Mouse (Mus musculus) midbrain, embryonic 14.5 days (tissue): ENCODE results near the gene Vwa5b1. TPM values are rescaled to one million over a fixed set of nuclear protein-coding genes. Genes with fewer than 3 reads are reported as not detected.

Experiments used
- ATAC-seq: fragments of 200-750 bp; cut with Nextera tagmentation; 2 replicates; pipeline ENCODE4 v1.8.0; 2017; ENCODE audit warnings: moderate number of reproducible peaks, moderate library complexity; ENCODE audit not compliant: low FRiP score, low TSS enrichment
- DNase-seq: peaks from one replicate; pipeline ENCODE4 v3.0.0-alpha.2; 2015
- H3K27ac ChIP-seq: fragments of 300-500 bp; sonication (generic); replicated peaks from 2 replicates; pipeline ENCODE4 v1.5.1; 2014; ENCODE audit warnings: mild to moderate bottlenecking, low read depth, low read length, moderate library complexity
- H3K27me3 ChIP-seq: fragments of 300-500 bp; sonication (generic); 2 replicates; pipeline ENCODE4 v1.6.1; 2014; ENCODE audit warnings: low read length, control low read depth, mixed read lengths; ENCODE audit not compliant: control insufficient read depth, insufficient read depth
- H3K36me3 ChIP-seq: fragments of 300-500 bp; sonication (generic); 2 replicates; pipeline ENCODE4 v1.6.1; 2014; ENCODE audit warnings: low read length, control low read depth; ENCODE audit not compliant: control insufficient read depth, insufficient read depth
- H3K4me1 ChIP-seq: fragments of 300-500 bp; sonication (generic); 2 replicates; pipeline ENCODE4 v1.6.1; 2014; ENCODE audit warnings: mild to moderate bottlenecking, antibody characterized with exemption, low read length, control low read depth; ENCODE audit not compliant: control insufficient read depth, insufficient read depth
- H3K4me2 ChIP-seq: fragments of 300-500 bp; sonication (generic); 2 replicates; pipeline ENCODE4 v1.6.1; 2014; ENCODE audit warnings: mild to moderate bottlenecking, low read length, moderate library complexity
- H3K4me3 ChIP-seq: fragments of 300-500 bp; sonication (generic); replicated peaks from 2 replicates; pipeline ENCODE4 v1.5.1; 2014; ENCODE audit warnings: low read depth, low read length
- H3K9ac ChIP-seq: fragments of 300-500 bp; sonication (generic); replicated peaks from 2 replicates; pipeline ENCODE4 v1.6.1; 2014; ENCODE audit warnings: mild to moderate bottlenecking, low read length, moderate library complexity
- H3K9me3 ChIP-seq: fragments of 300-500 bp; sonication (generic); 2 replicates; pipeline ENCODE4 v1.6.1; 2016; ENCODE audit warnings: low read length, control low read depth, mixed read lengths; ENCODE audit not compliant: control insufficient read depth
- WGBS: fragments of 180-500 bp; shearing (Covaris S2); extraction: QIAGEN DNeasy Blood & Tissue Kit; methylation state at CpG from one replicate; pipeline ENCODE4 v1.1.7; 2014; 5-methylcytosine and 5-hydroxymethylcytosine counted together
- polyA plus RNA-seq: library from polyadenylated mRNA; unstranded; fragments of >200 nt; fragmentation: Nextera tagmentation; extraction: Ambion mirVana; gene quantifications from 2 replicates; pipeline ENCODE4 v1.2.1, GENCODE M21; 2014

Vwa5b1 gene
- polyA plus RNA-seq, 1 experiment from 2014 or later = 1.6 TPM

DNA sequence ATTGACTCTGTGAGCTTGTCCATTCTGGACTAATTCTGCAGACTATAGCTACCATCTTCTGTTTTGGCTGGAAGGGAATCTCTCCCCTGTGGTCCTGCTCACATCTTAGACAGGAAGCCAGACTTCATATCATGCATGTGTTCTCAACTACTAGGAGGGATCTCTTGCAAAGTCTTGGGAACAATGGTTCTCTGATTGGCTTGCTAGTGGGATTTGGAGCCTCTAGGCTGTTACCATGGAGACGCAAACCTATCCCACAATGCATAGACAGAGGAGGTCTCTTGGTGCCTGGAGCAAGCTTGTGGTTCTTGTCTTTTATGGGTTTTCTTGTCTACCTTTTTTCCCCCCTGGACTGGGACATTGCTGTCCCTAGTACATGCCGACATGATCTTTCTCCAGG, 67.4 kb downstream of the Vwa5b1 start:
- Histone ChIP-seq H3K4me1 (peaks cover 7% of the 10 kb centered on the region), H3K9me3 (no peaks in the 10 kb centered on the region), H3K27me3 (no peaks in the 10 kb centered on the region), H3K36me3 (no peaks in the 10 kb centered on the region), H3K27ac (no peak overlapping the region), H3K4me2 (no peak overlapping the region), H3K9ac (no peak overlapping the region), H3K4me3 (no peak overlapping the region)
- ATAC-seq = no peak
- DNase-seq = peak; percentile 63
- 60% methylated on average over 2 of the region's 2 CpGs for WGBS

DNA sequence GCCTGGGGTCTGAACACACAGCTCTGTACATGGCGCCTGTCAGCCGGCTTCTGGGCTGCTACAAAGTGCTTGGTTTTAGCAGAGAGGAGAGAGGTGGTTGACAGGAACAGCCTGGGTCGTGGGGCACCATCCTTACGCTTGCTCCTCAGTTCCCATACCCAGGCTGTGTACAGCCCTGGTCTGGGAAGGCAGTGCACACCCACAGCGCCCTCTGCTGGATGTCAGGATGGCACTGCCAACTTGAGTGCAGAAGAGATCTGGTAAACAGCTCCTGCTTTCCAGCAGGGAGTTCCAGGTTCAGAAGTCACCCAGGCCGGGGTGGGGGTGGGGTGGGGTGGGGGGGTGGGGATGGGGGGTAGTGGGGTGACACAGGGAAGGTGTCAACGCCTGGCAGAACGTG, 73.7 kb downstream of the Vwa5b1 start:
- DNase-seq = peak; percentile 95
- no peaks in the 10 kb centered on the region for H3K27me3 ChIP-seq
- no peaks in the 10 kb centered on the region for H3K36me3 ChIP-seq
- H3K4me2 ChIP-seq = no peak overlapping the region
- no peaks in the 10 kb centered on the region for H3K4me1 ChIP-seq
- ATAC-seq = peak; percentile 85
- H3K4me3 ChIP-seq = no peak overlapping the region
- no peak overlapping the region for H3K9ac ChIP-seq
- H3K27ac ChIP-seq = no peak overlapping the region
- H3K9me3 ChIP-seq = no peaks in the 10 kb centered on the region
- 7% methylated on average over 8 of the region's 8 CpGs for WGBS

DNA sequence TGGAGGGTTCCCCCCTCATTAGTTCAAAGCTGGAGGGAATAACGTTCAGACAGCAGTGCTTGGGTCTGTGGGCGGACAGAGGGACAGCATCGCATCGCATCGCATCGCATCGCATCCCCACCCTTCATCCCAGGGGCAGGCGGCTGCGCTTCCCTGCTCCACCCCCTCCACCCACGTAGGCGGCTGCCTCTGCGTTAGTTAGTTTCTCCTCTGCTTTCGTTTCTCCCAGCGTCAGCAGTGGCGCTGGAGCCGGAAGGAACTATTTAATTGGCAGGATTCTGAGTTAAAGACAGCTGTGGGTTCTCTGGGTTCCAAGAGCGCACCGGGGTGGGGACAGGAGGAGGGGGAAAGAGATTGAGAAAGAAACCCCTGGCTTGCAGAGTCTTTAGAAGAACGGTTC, 80.2 kb downstream of the Vwa5b1 start:
- no peaks in the 10 kb centered on the region for H3K27me3 ChIP-seq
- H3K9me3 ChIP-seq = no peaks in the 10 kb centered on the region
- peak overlapping the region; percentile 21 for H3K4me3 ChIP-seq
- no peaks in the 10 kb centered on the region for H3K36me3 ChIP-seq
- H3K27ac ChIP-seq = no peak overlapping the region
- H3K9ac ChIP-seq = peak overlapping the region; percentile 45
- under 1% methylated on average over 19 of the region's 19 CpGs for WGBS
- peak overlapping the region; percentile 53 for H3K4me2 ChIP-seq
- DNase-seq (peak; percentile 72), ATAC-seq (no peak)
- peaks cover 13% of the 10 kb centered on the region for H3K4me1 ChIP-seq

DNA sequence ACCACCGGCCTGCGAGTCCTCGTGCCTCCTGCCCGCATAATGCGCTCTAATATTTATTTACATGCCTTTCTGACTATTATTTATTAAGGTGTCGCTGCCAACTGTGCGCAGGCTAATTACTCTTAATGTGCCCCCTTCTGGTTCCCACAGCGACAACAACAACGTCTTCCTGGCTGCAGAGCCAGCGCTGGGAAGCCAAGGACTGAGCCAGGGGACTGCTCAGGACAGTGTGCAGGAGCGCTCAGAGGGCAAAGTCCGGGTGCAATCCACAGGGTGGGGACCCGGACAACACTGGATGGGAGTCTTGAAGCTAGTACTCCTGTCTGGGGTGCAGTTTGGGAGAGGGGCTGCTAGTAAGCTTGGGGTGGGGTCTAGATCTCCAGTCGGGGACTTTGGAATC, 80.8 kb downstream of the Vwa5b1 start:
- DNase-seq (peak; percentile 53), ATAC-seq (no peak)
- WGBS = 3% methylated on average over 14 of the region's 14 CpGs
- H3K9me3 ChIP-seq = no peaks in the 10 kb centered on the region
- H3K27ac ChIP-seq = no peak overlapping the region
- peak overlapping the region; percentile 45; the same call in 1 of the 2 replicates for H3K9ac ChIP-seq
- no peaks in the 10 kb centered on the region for H3K27me3 ChIP-seq
- H3K4me1 ChIP-seq = peaks cover 13% of the 10 kb centered on the region
- H3K4me2 ChIP-seq = peak overlapping the region; percentile 53
- peak overlapping the region; percentile 21; the same call in 1 of the 2 replicates for H3K4me3 ChIP-seq
- no peaks in the 10 kb centered on the region for H3K36me3 ChIP-seq

DNA sequence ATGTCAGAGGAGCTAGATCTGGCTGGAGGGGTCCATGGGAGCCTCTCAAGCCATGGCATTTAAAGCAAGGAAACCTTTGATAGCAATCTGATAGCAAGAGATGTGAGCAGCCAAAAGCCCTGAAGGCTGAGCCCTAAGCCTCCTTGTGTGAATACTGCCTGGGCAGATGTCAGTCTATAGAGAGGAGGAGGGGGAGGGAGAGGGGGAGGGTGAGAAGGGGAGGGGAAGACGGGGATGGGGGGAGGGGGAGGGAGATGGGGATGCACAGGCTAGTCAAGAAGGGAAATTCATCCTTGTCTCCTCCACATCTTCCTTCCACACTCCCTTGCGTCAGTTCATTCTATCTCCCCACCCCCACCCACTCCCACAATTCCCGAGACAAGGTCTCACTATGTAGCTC, 81.4 kb downstream of the Vwa5b1 start:
- Histone ChIP-seq H3K9me3 (no peaks in the 10 kb centered on the region), H3K27me3 (no peaks in the 10 kb centered on the region), H3K4me2 (no peak overlapping the region), H3K4me1 (peaks cover 13% of the 10 kb centered on the region), H3K4me3 (no peak overlapping the region), H3K36me3 (no peaks in the 10 kb centered on the region), H3K27ac (no peak overlapping the region), H3K9ac (no peak overlapping the region)
- ATAC-seq (no peak), DNase-seq (no peak)
- WGBS = 8% methylated on average over 3 of the region's 3 CpGs

DNA sequence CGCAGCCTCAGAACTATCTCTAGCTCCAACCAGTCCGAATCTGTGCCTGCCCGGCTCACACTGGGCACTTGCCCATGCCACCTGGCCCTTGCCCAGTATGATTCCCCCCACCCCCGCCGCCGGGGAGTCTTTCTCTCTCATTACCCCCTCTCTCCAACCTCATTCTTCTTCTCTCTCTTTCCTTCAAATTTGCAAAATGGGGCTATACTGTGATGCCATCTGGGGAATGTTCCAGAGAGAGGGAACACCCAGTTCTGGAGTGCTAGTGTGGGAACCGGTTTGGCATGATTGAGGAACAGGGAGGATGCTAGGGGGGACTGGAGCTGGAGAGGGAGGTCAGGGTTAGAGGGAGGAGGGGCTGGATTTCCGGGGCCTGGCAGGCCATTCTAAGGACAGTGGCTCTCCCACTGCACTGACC, 82.2 kb downstream of the Vwa5b1 start:
- ATAC-seq = no peak
- no peak for DNase-seq
- no peak overlapping the region for H3K4me3 ChIP-seq
- no peak overlapping the region for H3K27ac ChIP-seq
- no peak overlapping the region for H3K4me2 ChIP-seq
- H3K27me3 ChIP-seq = no peaks in the 10 kb centered on the region
- no peaks in the 10 kb centered on the region for H3K9me3 ChIP-seq
- peaks cover 14% of the 10 kb centered on the region for H3K4me1 ChIP-seq
- H3K9ac ChIP-seq = no peak overlapping the region
- WGBS = 75% methylated on average over 8 of the region's 8 CpGs
- no peaks in the 10 kb centered on the region for H3K36me3 ChIP-seq

DNA sequence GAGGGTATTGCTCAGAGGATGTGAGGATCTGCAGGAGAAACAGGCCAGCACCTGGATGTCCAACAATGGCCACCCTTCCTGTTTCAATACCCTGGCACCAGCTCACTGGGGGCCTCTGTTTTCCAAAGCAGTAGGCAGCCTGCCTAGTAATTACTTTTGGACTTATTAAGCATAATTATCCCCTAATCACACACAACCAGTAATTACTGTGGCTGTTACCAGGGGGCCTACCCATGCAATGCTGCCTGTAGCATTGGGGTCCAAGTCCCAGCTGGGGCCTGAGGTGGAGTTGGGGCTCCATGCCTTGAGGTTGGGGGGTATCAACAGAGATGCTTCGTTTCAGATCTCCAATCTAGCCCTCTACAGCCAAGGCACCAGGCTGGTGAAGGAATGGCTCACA, 82.6 kb downstream of the Vwa5b1 start:
- Histone ChIP-seq H3K27me3 (no peaks in the 10 kb centered on the region), H3K4me1 (peaks cover 18% of the 10 kb centered on the region), H3K4me2 (no peak overlapping the region), H3K36me3 (no peaks in the 10 kb centered on the region), H3K4me3 (no peak overlapping the region), H3K9ac (no peak overlapping the region), H3K9me3 (no peaks in the 10 kb centered on the region), H3K27ac (no peak overlapping the region)
- DNase-seq (no peak), ATAC-seq (no peak)
- WGBS = 38% methylated on average over 1 of the region's 1 CpGs

DNA sequence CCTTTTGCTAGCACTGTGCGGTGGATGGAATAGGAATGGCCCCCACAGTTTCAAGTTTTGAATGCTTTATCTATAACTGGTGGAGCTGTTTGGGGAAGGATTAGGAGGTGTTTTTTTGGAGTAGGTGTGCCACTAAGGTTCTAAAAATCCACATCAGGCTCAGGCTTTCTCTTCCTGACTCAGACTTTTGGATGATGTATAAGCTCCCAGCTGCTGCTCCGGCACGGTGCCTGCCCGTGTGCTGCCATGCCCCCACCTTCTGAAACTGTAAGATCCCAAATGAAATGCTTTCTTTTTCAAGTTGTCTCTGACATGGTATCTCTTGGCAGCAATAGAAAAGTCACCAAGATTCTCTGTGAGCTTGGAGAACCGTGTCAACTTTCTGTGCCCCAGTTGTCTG, 84.1 kb downstream of the Vwa5b1 start:
- DNase-seq (no peak), ATAC-seq (no peak)
- no peak overlapping the region for H3K9ac ChIP-seq
- no peak overlapping the region for H3K4me2 ChIP-seq
- H3K4me1 ChIP-seq = peaks cover 25% of the 10 kb centered on the region
- WGBS = 89% methylated on average over 5 of the region's 5 CpGs
- no peaks in the 10 kb centered on the region for H3K36me3 ChIP-seq
- H3K4me3 ChIP-seq = no peak overlapping the region
- no peaks in the 10 kb centered on the region for H3K9me3 ChIP-seq
- no peak overlapping the region for H3K27ac ChIP-seq
- no peaks in the 10 kb centered on the region for H3K27me3 ChIP-seq

DNA sequence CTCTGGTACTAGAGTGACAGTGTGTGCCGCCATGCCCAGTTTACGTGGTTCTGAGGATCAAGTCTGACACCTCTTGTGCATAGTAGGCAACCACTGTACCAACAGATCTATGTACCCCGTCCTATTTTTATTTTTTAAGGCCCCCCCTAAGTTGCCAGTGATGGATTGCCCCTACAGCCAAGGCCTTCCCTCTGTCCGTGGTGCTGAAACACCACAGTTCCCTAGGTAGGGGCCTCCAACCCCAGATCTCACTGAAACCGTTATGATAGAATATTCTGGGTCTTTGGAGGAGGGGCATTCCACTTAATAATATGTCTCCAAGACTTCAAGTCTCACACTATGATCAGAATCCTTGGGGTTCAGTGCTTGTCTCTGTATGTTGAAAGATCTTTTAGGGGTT, 85.1 kb downstream of the Vwa5b1 start:
- 60% methylated on average over 5 of the region's 5 CpGs for WGBS
- Histone ChIP-seq H3K4me3 (no peak overlapping the region), H3K9ac (no peak overlapping the region)

More for the DNA sequence above, 85.1 kb downstream of the Vwa5b1 start:
- Histone ChIP-seq H3K27ac (no peak overlapping the region), H3K4me1 (peaks cover 23% of the 10 kb centered on the region), H3K9me3 (no peaks in the 10 kb centered on the region), H3K27me3 (no peaks in the 10 kb centered on the region), H3K4me2 (no peak overlapping the region), H3K36me3 (no peaks in the 10 kb centered on the region)
- ATAC-seq (no peak), DNase-seq (no peak)
